In genomic region chr8:104248276-104248675, GRCm38 (mm10) we compare ENCODE assay signal across 8 mouse cellular contexts. TPM values are rescaled to one million over a fixed set of nuclear protein-coding genes. Genes with fewer than 3 reads are reported as not detected.
DNase-seq lines count a peak whose midpoint lies in the region; ATAC-seq and TF ChIP-seq lines count a peak whose summit lies in the region.

Gene Tk2, minus strand, starts transcription at chr8:104248558.

- dilution Hi-C loops in CH12.LX (cut with MboI; ENCODE audit: extremely low pct_ligation_motif_present, extremely low pct_unique_long_range_greater_than_20kb, low sequenced_read_pairs) = no loop called here

- no peaks in the 10 kb centered on the region for H3K9me3 ChIP-seq in CH12.LX (replicated peaks; ENCODE audit: low read length)
- no peaks in the 10 kb centered on the region for H3K9me3 ChIP-seq in forebrain, embryonic 10.5 days
- no peaks in the 10 kb centered on the region for H3K9me3 ChIP-seq in heart, embryonic 14.5 days (ENCODE audit: control insufficient read depth, low read length)
- H3K9me3 ChIP-seq in liver, embryonic 13.5 days (replicated peaks) = no peaks in the 10 kb centered on the region
- H3K9me3 ChIP-seq in stomach, embryonic 14.5 days (ENCODE audit: control insufficient read depth, low read depth, low read length) = no peaks in the 10 kb centered on the region

- peak within 1 kb of the TSS; percentile 97 for H3K27ac ChIP-seq in CH12.LX (ENCODE audit: insufficient read depth, low read depth)
- peak within 1 kb of the TSS; percentile 86 for H3K27ac ChIP-seq in forebrain, embryonic 10.5 days
- H3K27ac ChIP-seq in heart, embryonic 14.5 days (replicated peaks in 1 of 2; ENCODE audit: control insufficient read depth in 1 of 2, insufficient read depth in 1 of 2, low read depth in 2 of 2, low read length in 2 of 2) = 0 out of 4 replicates have a peak within 1 kb of the TSS, but pooled peaks of 1 of the 2 experiments have one; percentile 26
- peak within 1 kb of the TSS; percentile 63 for H3K27ac ChIP-seq in liver, embryonic 13.5 days
- H3K27ac ChIP-seq in stomach, embryonic 14.5 days (ENCODE audit: low read length) = no peak within 1 kb of the TSS

- H3K36me3 ChIP-seq in CH12.LX (replicated peaks in 1 of 2; ENCODE audit: control insufficient read depth in 1 of 2, insufficient read depth in 1 of 2, low read length in 1 of 2) = peaks cover 3 to 17% of the 10 kb centered on the region in 2 experiments
- H3K36me3 ChIP-seq in forebrain, embryonic 10.5 days (replicated peaks) = 0 out of 2 replicates have a peak, but pooled peaks cover 7% of the 10 kb centered on the region
- H3K36me3 ChIP-seq in heart, embryonic 14.5 days (ENCODE audit: control insufficient read depth, insufficient read depth, low read length) = peaks cover 18% of the 10 kb centered on the region
- H3K36me3 ChIP-seq in liver, embryonic 13.5 days = no peaks in the 10 kb centered on the region
- no peaks in the 10 kb centered on the region for H3K36me3 ChIP-seq in stomach, embryonic 14.5 days (ENCODE audit: control insufficient read depth, insufficient read depth, low read length)

- peaks cover 2% of the 10 kb centered on the region; the same call in 1 of the 2 replicates for H3K79me2 ChIP-seq in CH12.LX (replicated peaks; ENCODE audit: control insufficient read depth, extremely low read depth, insufficient read depth, poor library complexity, severe bottlenecking)

- TF ChIP-seq RAD21 in CH12.LX (IDR thresholded peaks at IDR 0.05; ENCODE audit: low read depth, low read length) = no peak

- peak within 1 kb of the TSS; percentile 65 to 92 (median 87) for H3K4me3 ChIP-seq in CH12.LX (replicated peaks in 1 of 3; ENCODE audit: low read depth in 2 of 3, low read length in 2 of 3, poor library complexity in 1 of 3)
- H3K4me3 ChIP-seq in forebrain, embryonic 10.5 days = peak within 1 kb of the TSS; percentile 88
- H3K4me3 ChIP-seq in heart, embryonic 14.5 days (ENCODE audit: control insufficient read depth in 1 of 2, insufficient read depth in 1 of 2, low read depth in 1 of 2, low read length in 2 of 2) = peak within 1 kb of the TSS; percentile 84 to 93
- peak within 1 kb of the TSS; percentile 89 for H3K4me3 ChIP-seq in liver, embryonic 13.5 days (replicated peaks)
- peak within 1 kb of the TSS; percentile 87 for H3K4me3 ChIP-seq in stomach, embryonic 14.5 days (ENCODE audit: low read depth, low read length)

- no peak for TF ChIP-seq CTCF in CH12.LX (conservative IDR thresholded peaks at IDR 0.05 in 1 of 2, IDR thresholded peaks at IDR 0.05 in 1 of 2; ENCODE audit: low read depth in 2 of 2, low read length in 2 of 2)

- H3K27me3 ChIP-seq in CH12.LX (replicated peaks) = no peaks in the 10 kb centered on the region
- no peaks in the 10 kb centered on the region for H3K27me3 ChIP-seq in forebrain, embryonic 10.5 days (ENCODE audit: poor library complexity, severe bottlenecking)
- H3K27me3 ChIP-seq in heart, embryonic 14.5 days (ENCODE audit: control insufficient read depth, insufficient read depth, low read length) = no peaks in the 10 kb centered on the region
- no peaks in the 10 kb centered on the region for H3K27me3 ChIP-seq in liver, embryonic 13.5 days
- H3K27me3 ChIP-seq in stomach, embryonic 14.5 days (ENCODE audit: control insufficient read depth, insufficient read depth, low read length) = no peaks in the 10 kb centered on the region

- ATAC-seq in heart, embryonic 14.5 days (ENCODE audit: insufficient number of reproducible peaks, insufficient read depth, low FRiP score, low read depth) = peak; percentile 86
- peak; percentile 85 for ATAC-seq in liver, embryonic 13.5 days (ENCODE audit: low read depth)
- peak; percentile 86 for ATAC-seq in stomach, embryonic 14.5 days (ENCODE audit: insufficient number of reproducible peaks, insufficient read depth, low FRiP score, low read depth)

- TF ChIP-seq EP300 in CH12.LX (IDR thresholded peaks at IDR 0.05; ENCODE audit: low read length) = no peak

- peak within 1 kb of the TSS; percentile 94 for H3K9ac ChIP-seq in CH12.LX (ENCODE audit: insufficient read depth, low read depth)
- H3K9ac ChIP-seq in heart, embryonic 14.5 days (ENCODE audit: low read length) = peak within 1 kb of the TSS; percentile 90
- H3K9ac ChIP-seq in liver, embryonic 13.5 days = peak within 1 kb of the TSS; percentile 88
- H3K9ac ChIP-seq in stomach, embryonic 14.5 days (replicated peaks; ENCODE audit: low read depth, low read length) = peak within 1 kb of the TSS; percentile 61

- under 1% methylated on average over 28 of the region's 28 CpGs for WGBS in forebrain, embryonic 10.5 days
- 0% methylated on average over 28 of the region's 28 CpGs for WGBS in heart, embryonic 14.5 days
- 0% methylated on average over 28 of the region's 28 CpGs for WGBS in liver, embryonic 13.5 days (ENCODE audit: insufficient replicate concordance)
- WGBS in stomach, embryonic 14.5 days = 1% methylated on average over 28 of the region's 28 CpGs

- peaks cover 7 to 49% of the 10 kb centered on the region in 2 experiments for H3K4me1 ChIP-seq in CH12.LX (ENCODE audit: control insufficient read depth in 1 of 2, insufficient read depth in 2 of 2)
- peaks cover 37% of the 10 kb centered on the region for H3K4me1 ChIP-seq in forebrain, embryonic 10.5 days
- peaks cover 10 to 20% of the 10 kb centered on the region in 2 experiments for H3K4me1 ChIP-seq in heart, embryonic 14.5 days (ENCODE audit: control insufficient read depth in 2 of 2, insufficient read depth in 2 of 2, low read length in 2 of 2)
- H3K4me1 ChIP-seq in liver, embryonic 13.5 days (replicated peaks) = peaks cover 46% of the 10 kb centered on the region
- H3K4me1 ChIP-seq in stomach, embryonic 14.5 days (ENCODE audit: control insufficient read depth, insufficient read depth, low read length) = peaks cover 9% of the 10 kb centered on the region

- in situ Hi-C loops in CH12.LX (cut with MboI; ENCODE audit: low pct_ligation_motif_present, low pct_unique_long_range_greater_than_20kb, low sequenced_read_pairs) = loop anchor here (10.0 kb wide), 1 partner anchor 87 kb away; the partner anchor contains the start of gene Cmtm3

- DNase-seq in CH12.LX (ENCODE audit: extremely low read depth) = peak; percentile 90
- DNase-seq in c-Kit-positive CD71-negative TER-119-negative erythroid progenitor cells, embryonic 14.5 days (ENCODE audit: low read depth) = peak; percentile 66
- peak; percentile 83 for DNase-seq in forebrain, embryonic 10.5 days (ENCODE audit: extremely low spot score, low spot score)
- DNase-seq in kidney, postnatal 14 days = peak; percentile 87
- peak; percentile 67 for DNase-seq in liver, embryonic 13.5 days
- peak; percentile 71 to 80 for DNase-seq in natural killer cell, adult 2 months (ENCODE audit: low spot score in 2 of 2)

- peak within 1 kb of the TSS; percentile 92 for H3K4me2 ChIP-seq in CH12.LX (ENCODE audit: insufficient read depth, low read depth, poor library complexity, severe bottlenecking)
- peak within 1 kb of the TSS; percentile 89 for H3K4me2 ChIP-seq in heart, embryonic 14.5 days (ENCODE audit: low read length)
- peak within 1 kb of the TSS; percentile 90 for H3K4me2 ChIP-seq in liver, embryonic 13.5 days
- H3K4me2 ChIP-seq in stomach, embryonic 14.5 days (replicated peaks; ENCODE audit: low read depth, low read length) = peak within 1 kb of the TSS; percentile 76

- peak; percentile 87 for TF ChIP-seq POLR2A in CH12.LX (IDR thresholded peaks at IDR 0.05; ENCODE audit: low read depth, low read length)

TF ChIP-seq in CH12.LX, 34 proteins besides CTCF, POLR2A, EP300 and RAD21 (continues in another document):
- TF ChIP-seq IRF4 (IDR thresholded peaks at IDR 0.05; ENCODE audit: low read depth, low read length) = no peak
- TF ChIP-seq MXI1 (IDR thresholded peaks at IDR 0.05; ENCODE audit: low read depth, low read length) = no peak
- TF ChIP-seq KAT2A (IDR thresholded peaks at IDR 0.05; ENCODE audit: insufficient replicate concordance, low read length) = no peak
- no peak for TF ChIP-seq CHD2 (IDR thresholded peaks at IDR 0.05; ENCODE audit: low read length)
- no peak for TF ChIP-seq MYC (IDR thresholded peaks at IDR 0.05; ENCODE audit: low read depth, low read length)
- no peak for TF ChIP-seq JUN (IDR thresholded peaks at IDR 0.05; ENCODE audit: insufficient read depth, low read depth, low read length)
- no peak for TF ChIP-seq USF1 (IDR thresholded peaks at IDR 0.05; ENCODE audit: low read depth, low read length)
- no peak for TF ChIP-seq ZC3H11A (IDR thresholded peaks at IDR 0.05; ENCODE audit: low read depth, low read length)
- TF ChIP-seq CHD1 (IDR thresholded peaks at IDR 0.05; ENCODE audit: low read depth, low read length) = no peak
- no peak for TF ChIP-seq UBTF (IDR thresholded peaks at IDR 0.05; ENCODE audit: low read depth, low read length)
- peak; percentile 71 for TF ChIP-seq ZMIZ1 (IDR thresholded peaks at IDR 0.05; ENCODE audit: low read depth, low read length)
- no peak for TF ChIP-seq PAX5 (IDR thresholded peaks at IDR 0.05; ENCODE audit: low read length)
- peak; percentile 63 for TF ChIP-seq TCF12 (IDR thresholded peaks at IDR 0.05; ENCODE audit: low read depth, low read length)
- TF ChIP-seq SMC3 (IDR thresholded peaks at IDR 0.05; ENCODE audit: low read depth, low read length) = no peak
- TF ChIP-seq ZNF384 (IDR thresholded peaks at IDR 0.05; ENCODE audit: low read depth, low read length) = no peak
- no peak for TF ChIP-seq GABPA (IDR thresholded peaks at IDR 0.05; ENCODE audit: insufficient replicate concordance, low read depth, low read length)
- no peak for TF ChIP-seq POLR2AphosphoS2 (IDR thresholded peaks at IDR 0.05; ENCODE audit: low read depth, low read length)
- TF ChIP-seq ELF1 (IDR thresholded peaks at IDR 0.05; ENCODE audit: low read depth, low read length) = peak; percentile 63
- TF ChIP-seq NRF1 (IDR thresholded peaks at IDR 0.05; ENCODE audit: low read depth, low read length) = no peak
- TF ChIP-seq RCOR1 (conservative IDR thresholded peaks at IDR 0.05; ENCODE audit: low read depth, low read length) = no peak
- TF ChIP-seq MAZ (IDR thresholded peaks at IDR 0.05; ENCODE audit: low read depth, low read length) = no peak
- TF ChIP-seq SIN3A (IDR thresholded peaks at IDR 0.05; ENCODE audit: low read length) = no peak; the same call in 1 of the 2 replicates
- TF ChIP-seq HCFC1 (IDR thresholded peaks at IDR 0.05; ENCODE audit: low read depth, low read length) = peak; percentile 68
- peak; percentile 80 for TF ChIP-seq NELFE (IDR thresholded peaks at IDR 0.05; ENCODE audit: low read depth, low read length)

RNA-seq across cellular contexts. Expression of gene Tk2, which starts in this region (rescaled TPM):
- total RNA-seq in CH12.LX (2012; rRNA removed) = 9.2 and 13.5 TPM in 2 replicates
- total RNA-seq in CH12.LX (2014; rRNA removed) = 8.7 and 8.9 TPM in 2 replicates
- polyA plus RNA-seq in CH12.LX (2012; ENCODE audit: insufficient read length, low read depth) = 7.3 TPM in 2 replicates
- 25.7 and 25.8 TPM in 2 replicates for polyA plus RNA-seq in forebrain, embryonic 10.5 days (2016; fragmentation: Nextera tagmentation; extraction: Ambion mirVana)
- polyA plus RNA-seq in heart, embryonic 14.5 days (2014; fragmentation: Nextera tagmentation; extraction: Ambion mirVana) = 12.9 and 13.7 TPM in 2 replicates
- 5.5 and 5.7 TPM in 2 replicates for polyA plus RNA-seq in liver, embryonic 13.5 days (2015; fragmentation: Nextera tagmentation; extraction: Ambion mirVana)
- 16.1 and 19.8 TPM in 2 replicates for polyA plus RNA-seq in stomach, embryonic 14.5 days (2014; fragmentation: Nextera tagmentation; extraction: Ambion mirVana)
